In genomic region chr1:185328721-185329610, GRCm38 (mm10) we compare ENCODE assay signal across 8 mouse cellular contexts. TPM values are rescaled to one million over a fixed set of nuclear protein-coding genes. Genes with fewer than 3 reads are reported as not detected.
A peak's percentile ranks its signal among the peaks of the same experiment; 100 is the strongest.
DNase-seq lines count a peak whose midpoint lies in the region; ATAC-seq and TF ChIP-seq lines count a peak whose summit lies in the region.

TSS of gene Iars2 (minus strand) at chr1:185329396.

- peak within 1 kb of the TSS; percentile 93 for H3K9ac ChIP-seq in ES-E14 (ENCODE audit: insufficient read depth, low read depth, low read length, poor library complexity, severe bottlenecking)
- H3K9ac ChIP-seq in forebrain, embryonic 16.5 days (replicated peaks; ENCODE audit: low read depth, low read length): peak within 1 kb of the TSS; percentile 92
- peak within 1 kb of the TSS; percentile 86 for H3K9ac ChIP-seq in lung, embryonic 15.5 days

- peaks cover 0 to 4% of the 10 kb centered on the region in 2 experiments; a peak in 2 of 4 replicates for H3K4me1 ChIP-seq in ES-E14 (ENCODE audit: control insufficient read depth in 2 of 2, insufficient read depth in 2 of 2, low read length in 2 of 2, poor library complexity in 1 of 2)
- H3K4me1 ChIP-seq in forebrain, embryonic 16.5 days (replicated peaks; ENCODE audit: control insufficient read depth, insufficient read depth, low read length): peaks cover 21% of the 10 kb centered on the region
- H3K4me1 ChIP-seq in lung, embryonic 15.5 days: peaks cover 24% of the 10 kb centered on the region

- H3K4me2 ChIP-seq in forebrain, embryonic 16.5 days (ENCODE audit: low read length): peak within 1 kb of the TSS; percentile 74
- peak within 1 kb of the TSS; percentile 60 for H3K4me2 ChIP-seq in lung, embryonic 15.5 days

- peak; percentile 81 for DNase-seq in ES-E14 (ENCODE audit: low read depth, low spot score)
- peak; percentile 91 for DNase-seq in cerebellum, adult 11-12 months
- peak; percentile 94 to 96 for DNase-seq in heart, postnatal 36 days
- DNase-seq in layer of hippocampus, adult 8-10 months (ENCODE audit: low spot score in 2 of 2): peak; percentile 83 to 86
- peak; percentile 81 for DNase-seq in ovary, adult 18-20 months (ENCODE audit: low spot score)
- peak; percentile 92 for DNase-seq in thymus, postnatal 0 days (ENCODE audit: low spot score)

- H3K27ac ChIP-seq in ES-E14 (ENCODE audit: insufficient read depth, low read depth, low read length, poor library complexity, severe bottlenecking): peak within 1 kb of the TSS; percentile 88
- peak within 1 kb of the TSS; percentile 93 for H3K27ac ChIP-seq in forebrain, embryonic 16.5 days (ENCODE audit: low read length)
- H3K27ac ChIP-seq in lung, embryonic 15.5 days: peak within 1 kb of the TSS; percentile 95

- no peaks in the 10 kb centered on the region for H3K27me3 ChIP-seq in forebrain, embryonic 16.5 days (replicated peaks; ENCODE audit: control insufficient read depth, insufficient read depth, low read length)
- no peaks in the 10 kb centered on the region for H3K27me3 ChIP-seq in lung, embryonic 15.5 days

- H3K4me3 ChIP-seq in ES-E14 (ENCODE audit: insufficient read depth in 1 of 2, low read depth in 1 of 2, low read length in 2 of 2, poor library complexity in 1 of 2, severe bottlenecking in 1 of 2): peak within 1 kb of the TSS; percentile 87 to 97
- peak within 1 kb of the TSS; percentile 89 for H3K4me3 ChIP-seq in forebrain, embryonic 16.5 days (replicated peaks; ENCODE audit: low read length)
- H3K4me3 ChIP-seq in lung, embryonic 15.5 days: peak within 1 kb of the TSS; percentile 82

- H3K36me3 ChIP-seq in ES-E14 (ENCODE audit: control insufficient read depth, insufficient read depth, low read length, poor library complexity, severe bottlenecking): peaks cover 19% of the 10 kb centered on the region
- H3K36me3 ChIP-seq in forebrain, embryonic 16.5 days (ENCODE audit: control insufficient read depth, insufficient read depth): peaks cover 8% of the 10 kb centered on the region
- peaks cover 27% of the 10 kb centered on the region for H3K36me3 ChIP-seq in lung, embryonic 15.5 days

- intact Hi-C loops in heart, postnatal 36 days (cut with DNase I): loop anchor here (2.0 to 5.0 kb wide), 2 partner anchors 34 to 122 kb away; partner anchors contain the start of gene Eprs

- in situ Hi-C loops in ES-E14 (cut with MboI; ENCODE audit: low sequenced_read_pairs in 2 of 2, unreplicated experiment in 2 of 2): no loop called here

- WGBS in forebrain, embryonic 16.5 days: under 1% methylated on average over 76 of the region's 76 CpGs
- WGBS in lung, embryonic 15.5 days: under 1% methylated on average over 76 of the region's 76 CpGs

- H3K9me3 ChIP-seq in ES-E14 (ENCODE audit: control insufficient read depth, insufficient read depth, low read depth, low read length): no peaks in the 10 kb centered on the region
- no peaks in the 10 kb centered on the region for H3K9me3 ChIP-seq in forebrain, embryonic 16.5 days (ENCODE audit: control insufficient read depth, low read length)
- no peaks in the 10 kb centered on the region for H3K9me3 ChIP-seq in lung, embryonic 15.5 days

- ATAC-seq in forebrain, embryonic 16.5 days: peak; percentile 92
- ATAC-seq in lung, embryonic 15.5 days (ENCODE audit: borderline replicate concordance, extremely low read depth, low FRiP score, low TSS enrichment): peak; percentile 89

TF ChIP-seq in ES-E14, 5 proteins besides CTCF, POLR2A, EP300 and RAD21:
- TF ChIP-seq ZC3H11A (IDR thresholded peaks at IDR 0.05; ENCODE audit: borderline replicate concordance, low read depth, low read length): no peak
- no peak for TF ChIP-seq HCFC1 (IDR thresholded peaks at IDR 0.05; ENCODE audit: borderline replicate concordance, insufficient read depth, low read length)
- TF ChIP-seq CHD2 (IDR thresholded peaks at IDR 0.05; ENCODE audit: low read depth, low read length): no peak
- TF ChIP-seq ZNF384 (IDR thresholded peaks at IDR 0.05; ENCODE audit: low read depth, low read length): no peak
- TF ChIP-seq MAFK (IDR thresholded peaks at IDR 0.05; ENCODE audit: insufficient read depth, low read depth, low read length): no peak
TF ChIP-seq in ES-E14: peak in this region for 0.

RNA-seq across cellular contexts. Expression of gene Iars2, which starts in this region (rescaled TPM):
- total RNA-seq in ES-E14 (2012; rRNA removed): 47.9 and 73.9 TPM in 2 replicates
- polyA plus RNA-seq in forebrain, embryonic 16.5 days (2015; fragmentation: Nextera tagmentation; extraction: Ambion mirVana): 18.2 and 23.6 TPM in 2 replicates
- 10 to 100 TPM; 81.2 to 83.4 TPM for total RNA-seq in heart, postnatal 36 days (2021)
- total RNA-seq in layer of hippocampus, adult 8-10 months (2022): 10 to 100 TPM; 34.1 to 35.7 (median 35.0) TPM
- polyA plus RNA-seq in lung, embryonic 15.5 days (2015; fragmentation: Nextera tagmentation; extraction: Ambion mirVana): 28.4 and 28.9 TPM in 2 replicates
- 28.7 and 31.3 TPM in 2 replicates for polyA plus RNA-seq in thymus, postnatal 0 days (2015; fragmentation: Nextera tagmentation; extraction: Ambion mirVana)

Comparison
In these comparisons a context has a peak if more than half of its experiments do, and no peak if none do; other contexts are left out.
1. Peak in every context shown above with its lines: DNase-seq, ATAC-seq, H3K4me3 ChIP-seq and H3K27ac ChIP-seq.